Mouse (Mus musculus) neural tube, embryonic 15.5 days (tissue): ENCODE measurements around the gene Mlc1. TPM values are rescaled to one million over a fixed set of nuclear protein-coding genes. Genes with fewer than 3 reads are reported as not detected.

Experiments used
- ATAC-seq: fragments of 200-750 bp; cut with Nextera tagmentation; 2 replicates; pipeline ENCODE4 v1.8.0; 2017; ENCODE audit warnings: mild to moderate bottlenecking, moderate TSS enrichment, moderate library complexity; ENCODE audit not compliant: low FRiP score
- H3K27ac ChIP-seq: fragments of 300-500 bp; sonication (generic); replicated peaks from 2 replicates; pipeline ENCODE4 v1.5.1; 2015; ENCODE audit warnings: mild to moderate bottlenecking, inconsistent platforms
- H3K27me3 ChIP-seq: fragments of 300-500 bp; sonication (generic); replicated peaks from 2 replicates; pipeline ENCODE4 v1.6.1; 2015; ENCODE audit warnings: inconsistent platforms
- H3K36me3 ChIP-seq: fragments of 300-500 bp; sonication (generic); 2 replicates; pipeline ENCODE4 v1.6.1; 2015; ENCODE audit warnings: inconsistent platforms
- H3K4me1 ChIP-seq: fragments of 300-500 bp; sonication (generic); 2 replicates; pipeline ENCODE4 v1.6.1; 2015; ENCODE audit warnings: inconsistent platforms
- H3K4me2 ChIP-seq: fragments of 300-500 bp; sonication (generic); 2 replicates; pipeline ENCODE4 v1.6.1; 2015; ENCODE audit warnings: inconsistent platforms, mild to moderate bottlenecking, moderate library complexity
- H3K4me3 ChIP-seq: fragments of 300-500 bp; sonication (generic); replicated peaks from 2 replicates; pipeline ENCODE4 v1.5.1; 2015; ENCODE audit warnings: mild to moderate bottlenecking, inconsistent platforms
- H3K9ac ChIP-seq: fragments of 300-500 bp; sonication (generic); replicated peaks from 2 replicates; pipeline ENCODE4 v1.6.1; 2015; ENCODE audit warnings: mild to moderate bottlenecking, inconsistent platforms
- H3K9me3 ChIP-seq: fragments of 300-500 bp; sonication (generic); replicated peaks from 2 replicates; pipeline ENCODE4 v1.6.1; 2016; ENCODE audit warnings: inconsistent platforms
- WGBS: fragments of 180-500 bp; shearing (Covaris S2); methylation state at CpG from one replicate; pipeline ENCODE4 v1.1.7; 2015; ENCODE audit warnings: mixed read lengths; 5-methylcytosine and 5-hydroxymethylcytosine counted together
- polyA plus RNA-seq: library from polyadenylated mRNA; unstranded; fragments of >200 nt; fragmentation: Nextera tagmentation; extraction: Ambion mirVana; gene quantifications from 2 replicates; pipeline ENCODE4 v1.2.1, GENCODE M21; 2015

The Mlc1 gene
- polyA plus RNA-seq = 20.4 and 21.4 TPM in 2 replicates

- Histone ChIP-seq H3K27me3 (no peaks in the 10 kb centered on the region), H3K27ac (peak within 1 kb of the TSS; percentile 77), H3K4me3 (peak within 1 kb of the TSS; percentile 19), H3K9me3 (no peaks in the 10 kb centered on the region), H3K36me3 (no peaks in the 10 kb centered on the region), H3K4me2 (peak within 1 kb of the TSS; percentile 20; the same call in 1 of the 2 replicates), H3K4me1 (no peaks in the 10 kb centered on the region), H3K9ac (no peak within 1 kb of the TSS)
- WGBS = 22% methylated on average over 10 of the region's 10 CpGs
- peak; percentile 83 for ATAC-seq
Observed at GRCm38 (mm10) chr15:88978281-88979137, at the start of gene Mlc1. TSS of gene Mlc1 (minus strand) at chr15:88979007.

- Histone ChIP-seq H3K27me3 (no peaks in the 10 kb centered on the region), H3K4me1 (no peaks in the 10 kb centered on the region), H3K9me3 (no peaks in the 10 kb centered on the region), H3K9ac (no peak overlapping the region), H3K4me3 (no peak overlapping the region), H3K4me2 (no peak overlapping the region), H3K27ac (no peak overlapping the region), H3K36me3 (no peaks in the 10 kb centered on the region)
- WGBS = 85% methylated on average over 7 of the region's 7 CpGs
- no peak for ATAC-seq
Observed at GRCm38 (mm10) chr15:89020492-89020891, 41.7 kb upstream of the Mlc1 start.

GRCm38 (mm10) chr15:89020085-89020484, 41.3 kb upstream of the Mlc1 start:
- Histone ChIP-seq H3K9ac (no peak overlapping the region), H3K36me3 (no peaks in the 10 kb centered on the region), H3K27ac (no peak overlapping the region), H3K9me3 (no peaks in the 10 kb centered on the region), H3K4me1 (no peaks in the 10 kb centered on the region), H3K27me3 (no peaks in the 10 kb centered on the region), H3K4me2 (no peak overlapping the region), H3K4me3 (no peak overlapping the region)
- WGBS = 79% methylated on average over 7 of the region's 7 CpGs
- ATAC-seq = no peak

GRCm38 (mm10) chr15:89016722-89017121, 37.9 kb upstream of the Mlc1 start:
- Histone ChIP-seq H3K36me3 (no peaks in the 10 kb centered on the region), H3K27me3 (no peaks in the 10 kb centered on the region), H3K4me3 (no peak overlapping the region), H3K4me2 (no peak overlapping the region), H3K9ac (no peak overlapping the region), H3K27ac (no peak overlapping the region), H3K4me1 (no peaks in the 10 kb centered on the region), H3K9me3 (no peaks in the 10 kb centered on the region)
- no peak for ATAC-seq
- 90% methylated on average over 3 of the region's 3 CpGs for WGBS

GRCm38 (mm10) chr15:89007781-89008180, 29.0 kb upstream of the Mlc1 start:
- no peak overlapping the region for H3K9ac ChIP-seq
- H3K27ac ChIP-seq = no peak overlapping the region
- H3K4me2 ChIP-seq = no peak overlapping the region
- no peaks in the 10 kb centered on the region for H3K9me3 ChIP-seq
- ATAC-seq = no peak
- WGBS = 87% methylated on average over 5 of the region's 5 CpGs
- H3K4me1 ChIP-seq = no peaks in the 10 kb centered on the region
- no peaks in the 10 kb centered on the region for H3K27me3 ChIP-seq
- no peaks in the 10 kb centered on the region for H3K36me3 ChIP-seq
- H3K4me3 ChIP-seq = no peak overlapping the region

GRCm38 (mm10) chr15:89007002-89007401, 28.2 kb upstream of the Mlc1 start:
- WGBS = 91% methylated on average over 7 of the region's 7 CpGs
- Histone ChIP-seq H3K4me3 (no peak overlapping the region), H3K36me3 (no peaks in the 10 kb centered on the region), H3K4me1 (no peaks in the 10 kb centered on the region), H3K9ac (no peak overlapping the region), H3K27me3 (no peaks in the 10 kb centered on the region), H3K4me2 (no peak overlapping the region), H3K27ac (no peak overlapping the region), H3K9me3 (no peaks in the 10 kb centered on the region)
- no peak for ATAC-seq

GRCm38 (mm10) chr15:89001245-89001644, 22.4 kb upstream of the Mlc1 start:
- Histone ChIP-seq H3K27ac (no peak overlapping the region), H3K36me3 (no peaks in the 10 kb centered on the region), H3K4me1 (no peaks in the 10 kb centered on the region), H3K4me3 (no peak overlapping the region), H3K9me3 (no peaks in the 10 kb centered on the region), H3K9ac (no peak overlapping the region), H3K27me3 (no peaks in the 10 kb centered on the region), H3K4me2 (no peak overlapping the region)
- ATAC-seq = no peak
- WGBS = 62% methylated on average over 3 of the region's 3 CpGs

GRCm38 (mm10) chr15:89000367-89000766, 21.6 kb upstream of the Mlc1 start:
- 78% methylated on average over 2 of the region's 2 CpGs for WGBS

GRCm38 (mm10) chr15:88999124-88999523, 20.3 kb upstream of the Mlc1 start:
- Histone ChIP-seq H3K9ac (no peak overlapping the region), H3K27ac (no peak overlapping the region), H3K9me3 (no peaks in the 10 kb centered on the region), H3K4me2 (no peak overlapping the region), H3K27me3 (no peaks in the 10 kb centered on the region), H3K4me3 (no peak overlapping the region), H3K36me3 (no peaks in the 10 kb centered on the region), H3K4me1 (no peaks in the 10 kb centered on the region)
- 78% methylated on average over 2 of the region's 2 CpGs for WGBS
- ATAC-seq = no peak

More at GRCm38 (mm10) chr15:89000367-89000766, 21.6 kb upstream of the Mlc1 start:
- H3K4me3 ChIP-seq = no peak overlapping the region
- H3K27me3 ChIP-seq = no peaks in the 10 kb centered on the region
- no peak overlapping the region for H3K27ac ChIP-seq
- ATAC-seq = no peak
- no peak overlapping the region for H3K4me2 ChIP-seq
- H3K36me3 ChIP-seq = no peaks in the 10 kb centered on the region
- no peaks in the 10 kb centered on the region for H3K9me3 ChIP-seq
- H3K4me1 ChIP-seq = no peaks in the 10 kb centered on the region
- no peak overlapping the region for H3K9ac ChIP-seq

- ATAC-seq = no peak
- Histone ChIP-seq H3K4me3 (no peak overlapping the region), H3K9me3 (no peaks in the 10 kb centered on the region), H3K4me2 (no peak overlapping the region), H3K4me1 (no peaks in the 10 kb centered on the region), H3K27me3 (no peaks in the 10 kb centered on the region), H3K36me3 (no peaks in the 10 kb centered on the region), H3K27ac (no peak overlapping the region), H3K9ac (no peak overlapping the region)
- 84% methylated on average over 8 of the region's 8 CpGs for WGBS
Observed at GRCm38 (mm10) chr15:88998636-88999035, 19.8 kb upstream of the Mlc1 start.

- ATAC-seq = no peak
- no peak overlapping the region for H3K4me3 ChIP-seq
- no peak overlapping the region for H3K9ac ChIP-seq
- H3K27ac ChIP-seq = no peak overlapping the region
- H3K27me3 ChIP-seq = no peaks in the 10 kb centered on the region
- H3K4me2 ChIP-seq = no peak overlapping the region
- H3K36me3 ChIP-seq = no peaks in the 10 kb centered on the region
- WGBS = 68% methylated on average over 2 of the region's 2 CpGs
- H3K9me3 ChIP-seq = no peaks in the 10 kb centered on the region
- no peaks in the 10 kb centered on the region for H3K4me1 ChIP-seq
Observed at GRCm38 (mm10) chr15:88989236-88989635, 10.4 kb upstream of the Mlc1 start.

- Histone ChIP-seq H3K4me1 (no peaks in the 10 kb centered on the region), H3K36me3 (no peaks in the 10 kb centered on the region), H3K27ac (no peak within 1 kb of the TSS), H3K9ac (no peak within 1 kb of the TSS), H3K27me3 (no peaks in the 10 kb centered on the region), H3K4me3 (no peak within 1 kb of the TSS), H3K9me3 (no peaks in the 10 kb centered on the region), H3K4me2 (no peak within 1 kb of the TSS)
- no peak for ATAC-seq
- 95% methylated on average over 31 of the region's 31 CpGs for WGBS
Observed at GRCm38 (mm10) chr15:88982534-88983079, 3.8 kb upstream of the Mlc1 start, which contains the start of gene Mov10l1. TSS of gene Mov10l1 (plus strand) at chr15:88982909.
